Mouse (Mus musculus) ES-E14 (cell line): ENCODE results near the gene Ankrd6.

ENCODE experiments used
- MAFK ChIP-seq: IDR thresholded peaks from 2 replicates; pipeline ENCODE4 v1.6.1; 2014; ENCODE audit warnings: mild to moderate bottlenecking, low read depth, low read length, inconsistent platforms; ENCODE audit not compliant: insufficient read depth
- ZNF384 ChIP-seq: IDR thresholded peaks from 2 replicates; pipeline ENCODE4 v1.6.1; 2012; ENCODE audit warnings: low read depth, low read length, inconsistent platforms

DNA sequence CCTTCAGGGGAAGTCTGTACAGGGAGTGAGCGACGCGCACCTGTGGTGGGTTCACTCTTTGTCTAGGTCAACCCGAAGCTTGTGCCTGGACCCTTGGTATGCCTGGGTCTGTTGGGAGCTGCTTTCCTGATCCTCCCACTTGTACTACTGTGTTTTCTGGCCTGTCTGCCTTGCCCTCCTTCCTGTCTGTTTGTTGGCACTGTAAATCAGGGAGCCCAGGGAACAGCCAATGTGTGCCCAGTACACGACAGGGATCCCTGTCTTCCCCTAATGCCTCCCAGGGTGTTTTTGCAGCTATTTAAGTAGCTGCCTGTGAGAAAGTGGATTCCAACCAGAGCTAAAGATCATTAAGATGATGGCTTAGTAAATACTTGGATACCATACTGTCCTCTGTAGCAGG lies 46.9 kb upstream of the Ankrd6 start:
- no peak for TF ChIP-seq MAFK
- TF ChIP-seq ZNF384, result no peak
